Mouse (Mus musculus) testis, adult 2 months (tissue): Measurements from ENCODE around the gene Nol11. TPM values are rescaled to one million over a fixed set of nuclear protein-coding genes. Genes with fewer than 3 reads are reported as not detected.
"Not testable (repeated sequence)": the region's sequence is repeated elsewhere in the genome, so short reads cannot be mapped to it uniquely, and the experiment has no call there.

ENCODE experiments used
- H3K27ac ChIP-seq: fragments of 200-500 bp; 2 replicates; pipeline ENCODE4 v1.5.1; 2012; ENCODE audit warnings: low read depth, low read length; ENCODE audit not compliant: control insufficient read depth, insufficient read depth
- H3K27me3 ChIP-seq: fragments of 200-500 bp; 2 replicates; pipeline ENCODE4 v1.6.1; 2012; ENCODE audit warnings: mild to moderate bottlenecking, low read length, moderate library complexity; ENCODE audit not compliant: control insufficient read depth, insufficient read depth
- H3K36me3 ChIP-seq: fragments of 200-500 bp; 2 replicates; pipeline ENCODE4 v1.6.1; 2012; ENCODE audit warnings: mild to moderate bottlenecking, low read length; ENCODE audit not compliant: control insufficient read depth, insufficient read depth
- H3K4me1 ChIP-seq: fragments of 200-500 bp; 2 replicates; pipeline ENCODE4 v1.6.1; 2012; ENCODE audit warnings: low read length; ENCODE audit not compliant: control insufficient read depth, insufficient read depth
- H3K4me3 ChIP-seq: fragments of 200-500 bp; 2 replicates; pipeline ENCODE4 v1.5.1; 2012; ENCODE audit warnings: low read depth, mild to moderate bottlenecking, low read length, moderate library complexity, mixed read lengths; ENCODE audit not compliant: control insufficient read depth
- CTCF ChIP-seq: fragments of 200-500 bp; IDR thresholded peaks from 2 replicates; pipeline ENCODE4 v1.5.1; 2012; ENCODE audit warnings: low read depth, mild to moderate bottlenecking, inconsistent platforms, low read length, moderate library complexity; ENCODE audit not compliant: control insufficient read depth, insufficient read depth, insufficient replicate concordance
- POLR2A ChIP-seq: fragments of 200-500 bp; IDR thresholded peaks from 2 replicates; pipeline ENCODE4 v1.6.1; 2012; ENCODE audit warnings: low read depth, mild to moderate bottlenecking, inconsistent platforms, low read length, moderate library complexity; ENCODE audit not compliant: control insufficient read depth
- polyA plus RNA-seq: library from polyadenylated mRNA; depleted of rRNA; stranded (reverse); fragments of >200 nt; gene quantifications from 2 replicates; pipeline ENCODE4 v1.2.3, GENCODE M21; 2012

Nol11 gene
- polyA plus RNA-seq, 1 experiment = 4.3 TPM

DNA sequence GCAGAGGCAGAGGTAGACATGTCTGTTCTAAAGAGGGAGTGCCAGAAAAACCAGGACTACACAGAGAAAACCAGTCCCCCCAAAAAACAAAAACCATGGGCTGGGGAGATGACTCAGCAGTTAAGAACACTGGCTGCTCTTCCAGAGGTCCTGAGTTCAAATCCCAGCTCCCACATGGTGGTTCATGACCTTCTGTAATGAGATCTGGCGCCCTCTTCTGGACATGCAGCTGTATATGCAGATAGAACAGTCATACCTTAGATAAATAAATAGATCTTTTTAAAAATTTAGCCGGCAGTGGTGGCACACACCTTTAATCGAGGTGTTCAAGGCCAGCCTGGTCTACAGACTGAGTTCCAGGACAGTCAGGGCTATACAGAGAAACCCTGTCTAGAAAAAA is 50.5 kb downstream of the Nol11 start:
- Histone ChIP-seq H3K4me3 (no peak overlapping the region), H3K4me1 (no peaks in the 10 kb centered on the region), H3K27ac (no peak overlapping the region), H3K27me3 (no peaks in the 10 kb centered on the region), H3K36me3 (no peaks in the 10 kb centered on the region)
- no peak for TF ChIP-seq CTCF
- TF ChIP-seq POLR2A = no peak

DNA sequence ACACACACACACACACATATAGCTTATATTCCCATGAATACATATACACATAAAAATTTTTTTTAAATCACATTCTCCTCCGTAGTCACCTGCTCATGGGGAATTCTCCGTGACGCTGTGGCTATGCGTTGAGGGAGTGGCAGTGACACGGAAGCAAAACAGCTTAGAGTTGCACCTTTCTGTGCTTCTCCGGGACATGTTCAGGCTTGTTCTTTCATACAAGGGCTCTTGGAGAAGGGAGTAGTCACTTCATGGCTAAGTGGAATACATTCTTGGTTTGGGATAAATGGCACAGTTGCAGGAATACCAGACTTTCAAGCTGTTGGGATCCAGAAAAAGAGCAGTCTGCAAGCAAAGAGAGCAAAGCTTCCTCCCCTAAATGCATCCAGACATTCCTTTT is 51.6 kb downstream of the Nol11 start:
- no peak for TF ChIP-seq POLR2A
- no peak for TF ChIP-seq CTCF
- Histone ChIP-seq H3K27ac (no peak overlapping the region), H3K4me1 (peaks cover under 1% of the 10 kb centered on the region), H3K4me3 (no peak overlapping the region), H3K27me3 (no peaks in the 10 kb centered on the region), H3K36me3 (no peaks in the 10 kb centered on the region)

DNA sequence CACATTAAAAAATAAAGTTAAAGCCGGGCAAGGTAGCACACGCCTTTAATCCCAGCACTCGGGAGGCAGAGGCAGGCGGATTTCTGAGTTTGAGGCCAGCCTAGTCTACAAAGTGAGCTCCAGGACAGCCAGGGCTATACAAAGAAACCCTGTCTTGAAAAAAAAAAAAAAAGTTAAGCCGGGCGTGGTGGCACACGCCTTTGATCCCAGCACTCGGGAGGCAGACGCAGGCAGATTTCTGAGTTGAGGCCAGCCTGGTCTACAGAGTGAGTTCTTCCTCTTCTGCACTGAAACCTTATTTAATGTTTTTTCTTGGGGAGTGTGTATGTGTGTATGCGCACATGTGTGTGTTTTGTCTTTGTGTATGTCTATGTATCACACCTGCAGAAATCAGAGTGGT is 52.7 kb downstream of the Nol11 start:
- not testable (repeated sequence) for H3K27me3 ChIP-seq, H3K4me3 ChIP-seq, H3K27ac ChIP-seq, H3K36me3 ChIP-seq, H3K4me1 ChIP-seq

DNA sequence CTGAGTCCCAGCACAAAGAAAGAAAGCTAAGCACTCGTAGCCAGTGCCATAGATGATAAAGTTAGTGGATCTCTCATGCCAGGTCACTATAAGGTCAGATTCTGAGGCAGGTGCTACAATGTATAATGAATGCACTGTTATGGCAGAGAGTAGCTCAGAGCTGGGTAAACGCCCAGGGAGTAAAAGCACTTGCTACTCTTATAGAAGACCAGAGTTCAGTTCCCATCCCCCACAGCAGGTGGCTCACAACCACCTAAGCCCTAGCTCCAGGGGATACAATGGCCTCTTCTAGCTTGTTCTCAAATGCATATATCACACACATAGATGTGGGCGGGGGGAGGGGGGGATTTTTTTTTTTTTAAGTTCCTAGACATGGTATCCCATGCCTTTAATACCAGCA is 53.4 kb downstream of the Nol11 start:
- no peak for TF ChIP-seq CTCF
- no peak for TF ChIP-seq POLR2A
- peaks cover 8% of the 10 kb centered on the region for H3K4me1 ChIP-seq
- no peaks in the 10 kb centered on the region for H3K27me3 ChIP-seq
- no peaks in the 10 kb centered on the region for H3K36me3 ChIP-seq
- H3K4me3 ChIP-seq = no peak overlapping the region
- H3K27ac ChIP-seq = no peak overlapping the region

DNA sequence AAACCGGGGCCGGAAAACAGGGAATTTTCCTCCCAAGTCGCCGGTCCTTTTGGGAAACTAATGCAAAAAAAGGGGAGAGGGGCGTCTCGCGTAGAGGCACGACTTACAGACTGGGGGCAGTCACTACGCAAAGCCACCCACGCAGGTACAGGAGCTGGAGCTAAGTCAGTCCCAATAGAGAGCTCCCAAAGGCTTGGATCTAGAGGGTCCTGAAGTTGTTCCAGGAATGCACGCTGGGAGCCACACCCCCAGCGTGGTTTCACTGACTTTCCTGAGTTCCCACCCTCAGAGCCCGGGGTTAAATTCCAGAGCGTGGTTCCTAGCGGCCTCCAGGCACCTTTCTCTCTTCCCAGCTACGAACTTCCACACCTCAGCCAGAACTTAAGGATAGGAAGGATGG is 56.8 kb downstream of the Nol11 start:
- H3K4me1 ChIP-seq = peaks cover 12% of the 10 kb centered on the region
- peak overlapping the region; percentile 27 for H3K27ac ChIP-seq
- peak overlapping the region; percentile 92 for H3K4me3 ChIP-seq
- H3K27me3 ChIP-seq = no peaks in the 10 kb centered on the region
- no peak for TF ChIP-seq POLR2A
- no peak for TF ChIP-seq CTCF
- no peaks in the 10 kb centered on the region for H3K36me3 ChIP-seq

DNA sequence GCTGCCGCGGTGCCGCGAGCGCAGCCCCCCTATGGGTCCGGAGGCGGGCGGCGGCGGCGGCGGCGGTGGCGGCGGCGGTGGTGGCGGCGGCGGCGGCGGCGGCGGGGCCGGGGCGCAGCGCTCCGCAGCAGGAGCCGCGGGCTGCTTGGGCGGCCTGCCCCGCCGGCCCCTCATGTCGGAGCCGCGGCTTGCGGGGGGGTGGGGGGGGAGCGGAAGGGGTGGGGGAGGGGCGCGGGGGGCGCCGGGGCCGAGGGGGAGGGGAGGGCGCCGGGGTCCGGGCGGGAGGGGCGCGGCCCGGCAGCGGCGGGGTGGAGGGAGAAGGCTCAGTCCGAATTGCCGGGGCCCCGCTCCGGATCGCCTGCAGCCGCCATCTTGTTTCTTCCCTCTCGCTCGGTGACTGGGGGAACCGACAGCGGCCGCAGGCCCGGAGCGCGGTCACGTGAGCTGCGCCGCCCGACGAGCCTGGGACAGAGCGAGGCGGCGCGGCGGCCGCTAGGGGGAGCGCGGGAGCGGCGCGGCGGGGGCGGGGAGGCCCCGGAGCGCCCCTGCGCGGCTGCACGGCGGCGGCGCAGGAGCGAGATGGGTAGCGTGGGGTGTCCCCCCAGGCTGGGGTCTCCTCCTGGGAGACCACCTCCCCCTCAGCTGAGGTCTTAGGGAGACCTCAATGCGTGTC is 57.3 kb downstream of the Nol11 start, which contains the start of gene Bptf:
TSS of gene Bptf (minus strand) at position 379 of the 673 bp plus-strand sequence.
- Histone ChIP-seq H3K36me3 (no peaks in the 10 kb centered on the region), H3K27ac (peak within 1 kb of the TSS; percentile 97), H3K4me1 (peaks cover 12% of the 10 kb centered on the region), H3K27me3 (no peaks in the 10 kb centered on the region), H3K4me3 (peak within 1 kb of the TSS; percentile 99)
- TF ChIP-seq CTCF = peak; percentile 70; the same call in 1 of the 2 replicates
- peak; percentile 53; the same call in 1 of the 2 replicates for TF ChIP-seq POLR2A

DNA sequence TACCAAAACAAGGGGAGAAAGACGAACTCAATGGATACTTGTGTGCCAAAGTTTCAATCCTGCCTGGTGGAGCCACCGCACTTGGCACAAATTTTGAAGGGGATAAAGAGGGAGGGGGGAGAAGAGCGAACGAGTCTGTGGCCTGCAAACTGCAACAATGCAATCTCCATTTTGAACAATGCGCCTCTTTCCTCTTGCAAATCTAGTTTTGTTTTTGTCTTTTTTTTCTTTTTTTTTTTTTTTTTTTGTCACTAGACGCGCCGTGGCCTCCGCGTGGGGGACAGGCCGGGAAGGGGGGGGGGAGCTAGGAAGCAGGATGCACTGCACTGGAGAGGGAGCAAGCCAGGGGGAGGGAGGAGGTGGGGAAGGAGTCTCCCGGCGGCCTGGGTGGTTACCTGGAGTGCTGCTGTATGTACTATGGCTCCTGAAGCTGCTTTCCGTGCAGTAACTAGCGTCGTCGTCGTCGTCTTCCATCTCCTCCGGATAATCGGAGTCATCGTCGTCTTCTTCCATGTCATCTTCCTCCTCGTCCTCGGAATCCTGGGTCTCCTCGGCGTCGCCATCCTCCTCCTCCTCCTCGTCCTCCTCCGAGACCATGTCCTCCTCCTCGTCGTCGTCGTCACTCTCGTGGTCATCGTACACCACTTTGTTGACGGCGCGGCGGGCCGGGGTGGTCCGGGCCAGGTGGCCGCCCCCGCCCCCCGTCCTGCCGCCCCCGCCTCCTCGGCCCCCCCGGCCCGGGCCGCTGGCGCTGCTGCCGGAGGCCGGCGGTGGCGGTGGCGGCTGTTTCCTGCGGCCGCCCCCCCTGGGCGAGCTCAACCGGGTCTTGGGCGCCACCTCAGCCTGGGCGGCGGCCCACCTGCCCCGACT is 58.1 kb downstream of the Nol11 start:
- peak overlapping the region; percentile 97 for H3K27ac ChIP-seq
- H3K36me3 ChIP-seq = no peaks in the 10 kb centered on the region
- peaks cover 15% of the 10 kb centered on the region for H3K4me1 ChIP-seq
- no peaks in the 10 kb centered on the region for H3K27me3 ChIP-seq
- TF ChIP-seq CTCF = peak; percentile 16; the same call in 1 of the 2 replicates
- peak; percentile 52; the same call in 1 of the 2 replicates for TF ChIP-seq POLR2A
- peak overlapping the region; percentile 99 for H3K4me3 ChIP-seq
